Mouse (Mus musculus): Measurements from ENCODE around the gene Bicd1.

The Bicd1 gene

GRCm38 (mm10) chr6:149565720-149566498 lies 157.2 kb downstream of the Bicd1 start:
- DNase-seq (ENCODE audit: low spot score) = peak; percentile 71

- DNase-seq (ENCODE audit: low spot score) = no peak
Observed at GRCm38 (mm10) chr6:149567219-149567618, 158.5 kb downstream of the Bicd1 start.

DNA sequence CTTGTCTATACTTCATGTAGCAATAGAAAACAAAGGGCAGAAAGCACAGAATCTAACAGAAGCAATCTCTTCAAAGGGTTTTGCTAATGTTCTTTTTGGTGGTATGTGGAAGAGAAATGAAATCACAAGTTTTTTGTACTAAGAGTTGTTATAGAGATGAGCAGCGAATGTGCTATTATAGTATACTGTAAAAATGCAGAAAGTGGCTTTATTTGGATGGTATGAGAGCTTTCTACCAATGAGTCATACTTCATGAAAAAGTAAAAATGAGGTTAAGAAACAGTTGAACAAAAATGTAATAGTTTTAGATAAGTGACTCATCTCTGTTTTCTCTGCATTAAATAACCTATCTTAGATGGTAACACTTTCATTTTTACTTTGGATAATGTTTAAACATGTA lies 165.6 kb downstream of the Bicd1 start:
- DNase-seq (ENCODE audit: low spot score) = no peak

DNA sequence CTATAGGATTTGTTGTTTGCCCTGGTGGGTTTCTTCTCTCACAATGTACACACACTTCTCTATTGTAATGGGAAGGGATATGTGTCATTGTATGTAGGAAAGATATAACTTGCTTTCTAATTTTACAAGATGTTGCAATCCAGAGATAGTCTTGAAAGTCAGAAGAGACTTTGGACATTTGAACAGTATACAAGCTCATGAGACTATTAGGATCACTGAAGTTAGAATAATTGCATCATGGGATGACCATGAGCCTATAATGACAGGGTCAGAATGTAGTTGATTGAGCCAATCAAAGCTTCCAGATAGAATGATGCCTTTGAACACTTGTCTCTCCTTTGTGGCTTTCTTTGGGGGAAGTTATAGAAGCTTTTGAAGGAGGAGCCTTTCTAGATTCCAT lies 171.4 kb downstream of the Bicd1 start:
- no peak for DNase-seq (ENCODE audit: low spot score)

DNA sequence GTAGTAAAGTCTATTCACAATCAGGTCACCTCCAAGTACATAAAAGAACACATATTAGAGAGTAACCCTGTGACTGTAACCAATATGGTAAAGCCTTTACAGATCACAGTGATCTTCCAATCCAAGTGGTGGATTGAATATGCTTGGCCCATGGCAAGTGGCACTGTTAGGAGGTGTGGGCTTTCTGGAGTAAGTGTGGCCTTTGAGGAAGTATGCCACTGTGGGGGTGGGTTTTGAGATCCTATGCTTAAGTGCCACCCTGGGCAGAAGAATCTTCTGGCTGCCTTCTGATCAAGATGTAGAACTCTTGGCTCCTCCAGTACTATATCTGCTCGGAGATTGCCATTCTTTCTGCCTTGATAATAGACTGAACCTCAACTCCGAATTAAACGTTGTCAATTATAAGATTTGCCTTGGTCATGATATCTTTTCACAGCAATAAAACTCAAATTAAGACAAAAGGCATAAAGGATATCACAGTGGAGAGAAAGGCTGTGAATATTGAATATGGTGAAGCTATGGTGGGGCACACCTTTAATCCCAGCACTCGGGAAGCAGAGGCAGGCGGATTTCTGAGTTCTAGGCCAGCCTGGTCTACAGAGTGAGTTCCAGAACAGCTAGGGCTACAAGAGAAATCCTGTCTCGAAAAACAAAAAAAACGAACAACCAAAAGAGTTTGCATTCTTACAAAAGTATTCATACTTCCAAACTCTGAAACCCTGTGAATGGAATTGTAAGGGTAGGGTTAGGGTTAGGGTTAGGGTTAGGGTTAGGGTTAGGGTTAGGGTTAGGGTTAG lies 177.2 kb downstream of the Bicd1 start:
- DNase-seq (ENCODE audit: low spot score) = no peak

All from layer of hippocampus, adult 11-12 months (tissue).